Mouse (Mus musculus) telencephalon, adult 2 months (tissue): ENCODE results near the gene Gm20518.

Experiments used
- DNase-seq: peaks from one replicate; pipeline ENCODE4 v3.0.0-alpha.2; 2011; ENCODE audit warnings: low read depth, low spot score

Gene Gm20518

GRCm38 (mm10) chr16:17891567-17891959 lies at the start of gene Gm20518:
Gm20518 (minus strand) TSS chr16:17891671.
- DNase-seq = peak; percentile 92

GRCm38 (mm10) chr16:17939255-17939751 lies 47.8 kb upstream of the Gm20518 start:
- DNase-seq = no peak

GRCm38 (mm10) chr16:17938821-17939220 lies 47.4 kb upstream of the Gm20518 start:
- DNase-seq = no peak

GRCm38 (mm10) chr16:17938187-17938586 lies 46.7 kb upstream of the Gm20518 start:
- DNase-seq = no peak

GRCm38 (mm10) chr16:17936776-17937175 lies 45.3 kb upstream of the Gm20518 start:
- DNase-seq = no peak

GRCm38 (mm10) chr16:17934445-17934910 lies 43.0 kb upstream of the Gm20518 start:
- no peak for DNase-seq

- DNase-seq = no peak
These were observed 42.3 kb upstream of the Gm20518 start for GRCm38 (mm10) chr16:17933594-17934444.

GRCm38 (mm10) chr16:17931906-17932460 lies 40.5 kb upstream of the Gm20518 start:
- DNase-seq = no peak

GRCm38 (mm10) chr16:17929631-17930030 lies 38.2 kb upstream of the Gm20518 start:
- no peak for DNase-seq

- DNase-seq = no peak
These were observed 37.7 kb upstream of the Gm20518 start for GRCm38 (mm10) chr16:17929211-17929610.

- no peak for DNase-seq
These were observed 37.2 kb upstream of the Gm20518 start for GRCm38 (mm10) chr16:17928627-17929104.

- DNase-seq = no peak
These were observed 36.7 kb upstream of the Gm20518 start, which contains the start of gene Slc25a1 for GRCm38 (mm10) chr16:17928087-17928580. Slc25a1 (minus strand) TSS chr16:17928219.

GRCm38 (mm10) chr16:17927351-17928082 lies 36.0 kb upstream of the Gm20518 start:
- DNase-seq = no peak

GRCm38 (mm10) chr16:17922163-17922538 lies 30.7 kb upstream of the Gm20518 start:
- no peak for DNase-seq

GRCm38 (mm10) chr16:17921325-17922162 lies 30.1 kb upstream of the Gm20518 start:
- DNase-seq = peak; percentile 97

- no peak for DNase-seq
These were observed 29.1 kb upstream of the Gm20518 start for GRCm38 (mm10) chr16:17920586-17920985.

- DNase-seq = no peak
These were observed 23.1 kb upstream of the Gm20518 start, which contains the start of gene Gsc2 for GRCm38 (mm10) chr16:17914307-17915249. Gsc2 (minus strand) TSS chr16:17915059.

- DNase-seq = peak; percentile 98
These were observed 19.7 kb upstream of the Gm20518 start, which contains the start of gene Ess2 for GRCm38 (mm10) chr16:17911052-17911595. Ess2 (minus strand) TSS chr16:17911348.

GRCm38 (mm10) chr16:17898462-17898861 lies 7.0 kb upstream of the Gm20518 start, which contains the start of the genes Dgcr2 and Tssk2:
Dgcr2 (minus strand) TSS chr16:17898562.
Tssk2 (plus strand) TSS chr16:17898637.
- DNase-seq = no peak
